Mouse (Mus musculus): ENCODE results near the gene Lrp11.
A peak's percentile ranks its signal among the peaks of the same experiment; 100 is the strongest.
"Not testable (repeated sequence)": the region's sequence is repeated elsewhere in the genome, so short reads cannot be mapped to it uniquely, and the experiment has no call there.

Lrp11 gene

DNA sequence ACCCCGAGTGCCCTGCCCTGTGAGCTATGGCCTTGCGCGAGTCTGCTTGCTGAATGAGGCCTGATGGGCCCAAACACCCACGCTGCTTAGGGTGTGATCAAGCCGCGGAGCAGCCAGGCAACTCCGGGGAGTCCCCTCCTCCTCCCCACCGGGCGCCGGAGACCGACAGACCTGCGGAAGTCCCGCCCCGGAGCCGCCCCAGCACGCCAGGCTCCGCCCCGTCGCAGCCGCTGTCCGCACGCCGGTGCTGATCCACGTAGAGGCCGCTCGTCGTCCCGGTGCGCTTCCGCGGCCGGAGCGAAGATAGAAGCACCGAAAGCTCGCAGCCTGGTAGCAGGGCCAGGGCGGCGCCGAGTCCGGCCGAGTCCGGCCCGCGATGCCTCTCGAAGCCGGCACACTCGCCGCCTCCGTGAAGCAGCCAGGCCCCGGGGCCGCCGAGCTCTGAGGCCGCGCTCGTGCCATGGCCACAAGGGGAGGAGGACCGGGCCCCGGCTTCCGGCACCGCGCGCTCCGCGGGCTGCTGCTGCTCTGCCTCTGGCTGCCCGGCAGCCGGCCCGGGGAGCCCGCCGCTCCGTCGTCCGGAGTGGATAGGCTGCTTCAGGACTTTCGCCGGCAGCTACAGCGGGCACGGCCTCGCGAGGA lies at the start of gene Lrp11:
TSS of gene Lrp11 (plus strand) at position 209 of the 642 bp plus-strand sequence.
- DNase-seq = peak; percentile 95

- peak; percentile 41 to 51 for DNase-seq
Measured at GRCm38 (mm10) chr10:7578002-7578401, 11.6 kb upstream of the Lrp11 start.

DNA sequence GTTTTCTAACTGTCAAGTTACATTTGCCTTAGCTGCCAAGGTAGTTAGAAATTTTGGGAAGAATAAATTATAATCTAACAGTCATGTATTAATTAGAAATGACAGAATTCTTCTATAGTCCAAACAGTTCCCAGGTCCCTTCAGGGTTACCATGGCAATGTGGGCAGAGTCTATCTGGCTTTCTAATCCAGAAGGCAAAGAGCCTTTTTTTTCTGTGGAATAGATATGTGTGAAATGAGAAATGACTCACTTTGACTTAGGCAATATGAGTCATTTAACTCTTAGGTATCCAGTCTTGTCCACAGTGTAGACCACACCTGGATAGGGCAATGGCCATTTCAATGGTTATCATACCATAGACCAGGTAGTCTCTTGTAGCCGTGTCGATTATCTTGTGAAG lies 8.2 kb upstream of the Lrp11 start:
- no peak for DNase-seq

DNA sequence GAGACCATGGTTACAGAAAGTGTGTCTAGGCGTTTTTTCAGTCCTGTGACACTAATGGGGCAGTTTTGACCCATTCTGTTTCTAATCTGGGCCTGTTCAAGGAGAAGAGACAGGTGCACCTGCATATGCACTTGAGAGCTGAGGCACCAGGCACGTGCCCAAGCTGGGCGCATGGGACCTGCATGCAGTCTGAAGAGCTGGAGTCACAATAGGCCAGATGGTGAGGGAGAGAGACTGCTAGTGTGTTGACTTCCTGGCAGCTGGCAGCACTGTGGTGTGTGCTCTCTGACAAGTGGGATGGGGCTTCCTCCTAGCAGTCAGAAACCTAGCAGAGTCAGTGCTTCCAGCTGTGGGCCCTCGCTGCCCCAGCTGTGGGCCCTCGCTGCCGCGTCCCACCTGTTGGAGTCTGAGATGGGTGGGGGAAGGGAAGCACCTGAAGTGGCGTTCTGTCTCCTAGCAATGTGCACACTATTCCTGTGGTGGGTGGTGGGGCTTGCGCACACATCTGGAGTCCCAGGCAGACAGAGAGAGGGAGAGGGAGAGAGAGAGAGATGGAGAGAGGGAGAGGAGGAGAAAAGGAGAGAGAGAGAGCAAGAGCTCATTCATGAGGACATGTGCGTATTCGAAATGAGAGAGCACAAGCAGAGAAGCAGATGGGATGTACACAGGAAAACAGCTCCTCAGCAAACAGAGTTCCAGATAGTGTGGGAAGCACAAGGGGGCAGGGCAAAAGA lies 7.3 kb upstream of the Lrp11 start:
- no peak for DNase-seq

- no peak for DNase-seq
Measured at GRCm38 (mm10) chr10:7582891-7583557, 6.6 kb upstream of the Lrp11 start.

DNA sequence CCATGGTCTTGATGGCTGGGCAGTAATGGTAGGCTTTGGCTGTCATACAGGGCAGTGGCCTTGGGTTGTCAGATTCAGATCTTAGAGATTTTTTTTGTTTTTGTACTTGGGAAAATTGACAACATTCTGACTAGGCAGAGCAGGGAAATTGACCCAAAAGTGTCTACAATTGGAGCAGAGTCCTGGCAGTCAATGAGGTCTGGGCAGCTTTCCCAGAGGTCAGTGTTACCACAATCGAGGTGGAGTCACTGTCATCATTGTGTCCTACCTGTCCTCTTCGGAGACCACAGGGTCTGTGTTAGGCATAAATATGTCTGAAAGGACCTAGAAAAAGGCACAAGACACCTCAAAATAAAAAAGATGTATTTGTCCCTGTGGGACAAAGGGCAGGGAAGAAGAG lies 2.8 kb upstream of the Lrp11 start:
- no peak for DNase-seq

DNA sequence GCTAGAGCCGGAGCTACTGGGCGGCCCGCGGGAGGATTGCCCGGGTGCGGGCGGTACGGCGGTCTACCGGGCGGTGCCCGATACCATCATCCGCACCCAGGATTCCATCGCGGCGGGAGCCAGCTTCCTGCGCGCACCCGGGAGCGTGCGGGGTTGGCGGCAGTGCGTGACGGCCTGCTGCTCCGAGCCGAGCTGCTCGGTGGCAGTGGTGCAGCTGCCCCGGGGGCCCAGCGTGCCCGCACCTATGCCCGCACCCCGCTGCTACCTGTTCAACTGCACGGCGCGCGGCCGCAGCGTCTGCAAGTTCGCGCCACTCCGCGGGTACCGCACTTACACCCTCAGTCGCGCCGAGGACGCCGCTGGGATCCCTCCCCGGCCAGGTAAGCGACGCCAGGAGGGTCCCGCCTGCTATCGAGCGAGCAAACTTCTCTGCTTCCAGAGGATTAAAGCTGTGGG lies 662 bp downstream of the Lrp11 start:
- DNase-seq = no peak

- DNase-seq = no peak
Measured at GRCm38 (mm10) chr10:7590792-7591191, 1.2 kb downstream of the Lrp11 start.

DNA sequence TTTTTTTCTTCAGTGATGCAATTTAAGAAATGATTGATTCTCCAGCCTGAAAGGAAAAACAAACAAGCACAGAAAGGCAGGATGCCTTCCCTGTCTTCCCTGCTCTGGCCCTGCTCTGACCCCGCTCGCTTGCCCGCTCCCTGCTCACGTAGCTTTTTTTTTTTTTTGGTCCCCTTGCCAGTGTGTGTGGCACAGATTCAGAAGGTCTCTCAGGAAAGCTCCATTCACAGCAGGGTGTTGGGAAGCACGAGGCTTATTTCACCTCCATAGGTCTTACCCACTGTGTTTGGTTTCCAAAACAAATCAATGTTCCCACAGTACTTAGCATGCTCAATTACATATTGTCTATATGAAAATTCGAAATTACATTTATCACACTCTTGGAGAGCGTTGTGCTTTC lies 5.2 kb downstream of the Lrp11 start:
- DNase-seq = no peak

DNA sequence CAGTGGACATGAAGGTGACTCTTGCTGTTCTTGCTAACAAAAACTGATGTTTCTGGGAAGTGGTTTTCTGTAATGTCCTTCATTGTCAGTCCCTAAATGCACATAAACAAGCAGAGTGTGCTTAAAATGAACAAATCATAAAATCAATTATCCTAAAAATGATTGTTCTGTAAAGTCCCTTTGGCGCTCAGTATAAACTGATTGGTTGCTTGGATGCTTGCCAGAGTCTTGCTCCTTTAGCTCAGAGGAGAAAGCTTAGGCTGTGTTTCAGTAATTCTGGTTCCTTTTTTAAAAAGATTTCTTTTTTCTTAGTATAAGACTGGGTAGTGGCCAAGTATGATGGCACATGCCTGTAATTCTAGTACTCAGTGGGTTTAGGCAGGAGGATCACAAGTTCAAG lies 6.7 kb downstream of the Lrp11 start:
- DNase-seq = no peak

DNA sequence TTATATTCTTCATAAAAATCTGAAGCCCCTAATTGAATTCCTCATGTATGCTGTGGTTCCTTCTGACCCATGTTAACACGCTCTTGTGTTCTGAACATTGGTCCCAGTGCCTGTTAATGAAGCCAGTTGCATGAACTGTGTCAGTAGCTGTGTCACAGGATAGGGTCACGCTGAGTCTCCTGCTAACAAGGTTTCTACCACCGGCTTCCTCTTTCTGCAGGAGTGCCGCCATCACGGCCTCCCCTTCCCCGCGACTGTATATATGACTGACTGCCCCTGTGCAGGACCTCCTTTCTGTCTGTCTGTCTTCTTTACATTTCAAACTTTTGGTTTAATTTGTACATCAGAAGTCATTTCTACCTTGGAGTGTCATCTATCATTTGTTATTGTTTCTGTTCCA lies 8.6 kb downstream of the Lrp11 start:
- DNase-seq = no peak

- DNase-seq = peak; percentile 86 to 87
Measured at GRCm38 (mm10) chr10:7600647-7601046, 11.0 kb downstream of the Lrp11 start.

- DNase-seq = no peak
Measured at GRCm38 (mm10) chr10:7605168-7605567, 15.6 kb downstream of the Lrp11 start.

GRCm38 (mm10) chr10:7606437-7606836 lies 16.8 kb downstream of the Lrp11 start:
- DNase-seq = no peak

GRCm38 (mm10) chr10:7608611-7609010 lies 19.0 kb downstream of the Lrp11 start:
- DNase-seq = no peak

DNA sequence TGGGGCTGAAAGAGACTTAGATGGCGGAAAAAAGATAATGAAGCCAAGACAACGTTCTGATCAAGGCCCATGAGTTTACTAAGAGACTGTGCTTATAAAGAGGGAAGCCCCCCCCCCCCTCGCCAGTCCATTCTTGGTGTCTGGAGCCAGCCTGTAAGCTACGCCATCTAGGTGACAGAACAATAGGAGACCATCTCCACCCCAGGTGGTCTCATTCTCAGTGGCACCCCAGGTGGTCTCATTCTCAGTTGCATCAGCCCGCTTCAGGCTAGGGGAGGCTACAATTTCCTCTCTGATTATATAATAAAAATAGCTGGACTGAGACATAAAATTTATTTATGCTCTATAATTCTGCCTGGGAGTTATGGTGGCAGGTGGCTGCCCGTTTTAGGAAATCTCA lies 22.0 kb downstream of the Lrp11 start:
- DNase-seq = no peak

- DNase-seq = not testable (repeated sequence)
Measured at GRCm38 (mm10) chr10:7612210-7612609, 22.6 kb downstream of the Lrp11 start.

DNA sequence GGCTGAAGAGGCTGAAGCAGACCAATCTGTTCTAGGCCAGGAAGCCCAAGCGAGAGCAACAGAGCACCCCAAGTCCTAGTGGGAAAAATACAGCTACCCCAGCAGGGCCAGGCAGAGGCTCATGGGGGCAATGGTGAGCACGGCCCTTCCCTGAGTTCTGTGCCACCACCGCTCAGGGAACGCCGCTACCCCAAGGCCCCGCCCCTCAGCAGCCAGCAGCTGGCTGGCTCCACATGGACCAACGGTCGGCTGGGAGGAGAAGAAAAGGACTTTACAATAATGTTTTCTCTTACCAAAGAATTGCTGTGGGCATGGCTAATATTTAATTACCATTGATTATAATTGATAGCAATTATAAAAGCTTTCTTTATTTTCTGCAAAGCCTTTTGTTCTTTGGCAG lies 25.2 kb downstream of the Lrp11 start:
- no peak for DNase-seq

DNA sequence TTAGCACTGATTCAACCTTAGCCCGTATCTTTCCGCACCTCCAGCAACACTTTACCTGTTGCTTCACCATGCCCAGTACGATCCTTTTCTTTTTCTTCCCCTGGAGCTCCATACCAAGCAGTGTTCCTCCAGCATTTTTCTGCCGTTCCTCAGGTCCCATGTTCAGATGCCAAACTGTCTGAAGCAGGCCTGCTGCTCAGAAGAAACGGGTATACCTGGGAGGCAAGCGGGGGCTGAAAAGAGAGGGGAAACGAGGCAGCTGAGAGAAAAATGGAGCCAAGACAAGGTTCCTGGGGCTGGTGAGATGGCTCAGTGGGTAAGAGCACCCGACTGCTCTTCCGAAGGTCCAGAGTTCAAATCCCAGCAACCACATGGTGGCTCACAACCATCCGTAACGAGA lies 27.5 kb downstream of the Lrp11 start:
- DNase-seq = not testable (repeated sequence)

- not testable (repeated sequence) for DNase-seq
Measured at GRCm38 (mm10) chr10:7617556-7617955, 28.0 kb downstream of the Lrp11 start.

GRCm38 (mm10) chr10:7619821-7620241 lies 30.2 kb downstream of the Lrp11 start:
- no peak for DNase-seq

DNA sequence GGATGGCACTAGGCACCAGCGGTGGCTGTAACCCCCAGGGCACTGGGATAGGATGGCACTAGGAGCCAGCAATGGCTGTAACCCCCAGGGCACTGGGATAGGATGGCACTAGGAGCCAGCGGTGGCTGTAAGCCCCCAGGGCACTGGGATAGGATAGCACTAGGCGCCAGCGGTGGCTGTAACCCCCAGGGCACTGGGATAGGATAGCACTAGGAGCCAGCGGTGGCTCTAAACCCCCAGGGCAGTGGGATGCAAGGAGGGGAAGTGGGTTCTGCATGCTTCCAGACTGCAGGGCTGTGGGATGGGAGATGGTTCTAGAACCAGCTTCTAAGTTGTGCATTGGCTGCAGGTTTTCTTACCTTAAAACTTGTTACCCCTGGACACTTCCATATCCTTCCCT lies 31.1 kb downstream of the Lrp11 start:
- DNase-seq = no peak

- no peak for DNase-seq
Measured at GRCm38 (mm10) chr10:7622378-7622777, 32.8 kb downstream of the Lrp11 start.
